Mouse (Mus musculus): ENCODE measurements around the gene Spata32.

DNA sequence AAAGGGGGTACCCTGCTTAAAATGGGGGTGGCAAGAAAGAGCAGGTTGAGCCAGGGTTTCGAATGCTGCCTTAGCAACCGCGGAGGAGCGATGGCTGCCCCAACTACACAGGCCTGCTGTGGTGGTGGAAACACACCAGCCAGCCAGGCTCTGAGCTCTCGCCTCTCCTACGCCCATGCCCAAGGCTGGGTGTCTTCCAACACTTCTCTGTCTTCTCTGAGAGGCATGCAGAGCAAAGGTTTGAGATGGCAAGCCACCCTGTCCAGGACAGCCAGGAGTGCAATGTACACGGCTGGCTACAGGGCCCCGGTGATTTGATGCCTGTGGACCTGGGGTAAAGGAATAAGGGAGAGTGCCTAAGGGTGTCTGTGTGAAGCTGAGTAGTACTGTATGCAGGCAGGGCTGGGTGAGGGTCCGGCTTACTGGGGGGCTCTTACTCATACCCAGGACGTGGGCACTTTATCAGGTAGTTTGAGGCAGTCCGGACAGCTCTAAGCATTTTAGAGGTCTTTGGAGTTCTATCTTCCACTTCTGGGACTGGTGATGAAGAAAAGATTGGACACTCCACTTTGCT lies 44.4 kb downstream of the Spata32 start:
- TF ChIP-seq CTCF (IDR thresholded peaks at IDR 0.05; ENCODE audit: insufficient read depth, low read depth, low read length) (no peak), POLR2A (IDR thresholded peaks at IDR 0.05; ENCODE audit: insufficient read depth, low read depth, low read length) (no peak)

All from olfactory bulb, adult 2 months (tissue).